Mouse (Mus musculus) layer of hippocampus, adult 2 months (tissue): ENCODE measurements around the gene Fam53a. TPM values are rescaled to one million over a fixed set of nuclear protein-coding genes. Genes with fewer than 3 reads are reported as not detected.

Experiments used
- DNase-seq, 2 experiments: peaks; one replicate each; pipeline ENCODE4 v3.0.0; 2022; ENCODE audit warnings: low spot score in 2 of 2
- H3K27ac ChIP-seq: fragments of 200-600 bp; 2 replicates; pipeline ENCODE4 v1.8.1; 2022
- H3K4me3 ChIP-seq: fragments of 200-600 bp; 2 replicates; pipeline ENCODE4 v1.8.1; 2022; ENCODE audit warnings: mild to moderate bottlenecking
- CTCF ChIP-seq: fragments of 200-600 bp; conservative IDR thresholded peaks from 2 replicates; pipeline ENCODE4 v1.8.1; 2022; ENCODE audit warnings: antibody characterized with exemption, mild to moderate bottlenecking, moderate library complexity
- total RNA-seq, 2 experiments: library from RNA; stranded (reverse); gene quantifications; 2 replicates each; pipeline ENCODE4 v1.2.3; 2021

The Fam53a gene
- total RNA-seq, 2 experiments from 2014 or later, result 25.2 to 29.5 TPM

DNA sequence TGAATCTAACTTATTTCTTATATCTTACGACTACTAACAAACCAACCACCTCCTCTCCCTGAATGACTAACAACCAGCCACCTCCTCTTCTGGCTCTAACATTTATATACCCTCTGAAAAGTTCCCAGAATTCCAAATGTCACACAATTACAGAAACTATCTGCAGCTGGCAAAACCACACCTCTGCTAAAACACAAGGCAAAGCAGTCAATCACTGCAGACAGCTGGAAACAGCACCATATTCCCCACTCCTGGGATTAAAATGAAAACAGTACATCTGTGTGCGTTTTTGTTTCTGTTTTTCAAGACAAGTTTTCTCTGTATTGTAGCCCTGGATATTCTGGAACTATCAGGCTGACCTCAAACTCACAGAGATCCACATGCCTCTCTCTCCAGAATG is 6.8 kb downstream of the Fam53a start:
- no peak for DNase-seq
- Histone ChIP-seq H3K4me3 (no peak overlapping the region), H3K27ac (no peak overlapping the region)
- no peak for TF ChIP-seq CTCF

DNA sequence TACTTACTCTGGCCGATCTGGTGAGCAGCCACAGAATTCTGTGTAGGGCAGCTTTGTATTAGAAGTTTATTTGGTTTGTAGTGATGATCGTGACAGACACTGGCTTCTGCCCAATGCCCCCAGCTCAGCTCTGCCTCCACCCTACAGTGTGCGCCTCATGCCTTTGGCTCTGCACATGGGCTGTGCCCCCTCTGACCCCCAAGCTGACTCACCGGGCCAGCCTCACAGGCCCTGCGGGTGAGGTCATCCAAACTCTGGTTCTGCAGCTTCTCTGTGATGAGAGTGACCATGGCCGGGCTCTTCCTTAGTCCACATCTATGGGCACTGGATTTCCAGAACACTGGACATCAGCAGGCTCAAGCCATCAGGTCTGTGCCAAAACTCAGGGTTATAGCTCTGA is 15.0 kb downstream of the Fam53a start:
- H3K4me3 ChIP-seq, result no peak overlapping the region
- no peak for DNase-seq
- TF ChIP-seq CTCF, result no peak
- no peak overlapping the region for H3K27ac ChIP-seq

DNA sequence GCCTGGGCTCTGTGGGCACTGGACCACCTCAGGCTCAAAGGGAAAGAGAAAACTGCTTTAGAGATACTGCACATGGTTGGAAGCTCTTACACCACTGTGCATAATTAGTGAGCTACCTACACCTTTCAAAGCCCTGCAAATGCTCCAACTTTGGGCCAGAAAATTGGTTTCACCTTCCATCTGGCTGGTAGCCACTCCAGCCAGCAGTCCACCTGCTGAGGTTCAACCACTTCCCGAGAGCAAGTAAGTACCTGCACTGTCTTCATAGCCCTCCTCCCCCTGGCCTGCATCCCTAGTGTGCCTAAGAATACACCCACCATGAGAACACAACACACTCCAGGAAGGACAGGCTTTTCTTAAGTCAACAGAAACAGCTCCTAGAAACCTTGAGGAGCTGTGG is 17.6 kb downstream of the Fam53a start:
- no peak for TF ChIP-seq CTCF
- no peak overlapping the region for H3K27ac ChIP-seq
- no peak overlapping the region for H3K4me3 ChIP-seq
- DNase-seq, result no peak

DNA sequence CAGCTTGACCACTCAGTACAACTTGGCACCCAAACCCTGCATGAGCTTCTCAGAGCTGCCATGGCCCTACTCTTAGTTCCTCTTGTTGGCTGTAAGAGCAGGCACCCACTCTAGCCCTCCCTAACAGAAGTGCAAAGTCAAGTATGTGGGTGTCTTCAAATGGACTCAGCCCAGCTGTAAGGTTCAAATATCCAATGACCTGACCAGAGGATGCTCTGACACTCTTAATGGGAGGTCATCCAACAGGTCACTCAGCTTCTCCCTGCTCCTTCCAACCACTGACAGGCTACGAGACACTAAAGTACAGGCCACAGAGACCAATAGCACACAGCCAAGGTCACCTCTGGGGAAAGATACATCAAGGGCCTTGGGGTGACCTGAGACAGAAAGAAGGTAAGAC is 20.2 kb downstream of the Fam53a start:
- Histone ChIP-seq H3K27ac (no peak overlapping the region), H3K4me3 (no peak overlapping the region)
- TF ChIP-seq CTCF, result no peak
- DNase-seq, result no peak

DNA sequence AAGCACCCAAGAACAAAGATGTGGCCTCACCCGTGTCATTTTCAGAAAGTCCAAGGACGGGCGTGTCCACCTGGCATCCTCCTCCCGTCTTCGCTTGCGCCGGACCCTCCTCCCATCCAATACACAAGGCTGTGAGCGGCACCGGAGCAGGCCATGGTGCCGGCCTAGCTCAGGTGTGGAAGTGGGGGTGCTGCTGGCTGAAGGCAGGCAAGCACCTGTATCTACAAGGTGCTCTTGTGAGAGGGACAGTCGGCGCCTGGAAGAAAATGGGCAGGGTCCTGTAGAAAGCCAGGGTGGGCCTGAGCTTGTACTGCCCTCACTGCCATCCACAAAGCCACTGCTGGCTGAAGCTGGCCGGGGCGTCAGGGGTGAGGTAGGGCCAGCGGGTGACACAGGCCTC is 22.0 kb downstream of the Fam53a start:
- no peak for DNase-seq
- Histone ChIP-seq H3K4me3 (no peak overlapping the region), H3K27ac (no peak overlapping the region)
- no peak for TF ChIP-seq CTCF

- Histone ChIP-seq H3K4me3 (no peak overlapping the region), H3K27ac (no peak overlapping the region)
- no peak for TF ChIP-seq CTCF
- no peak for DNase-seq
Measured at GRCm38 (mm10) chr5:33606631-33607030, 22.8 kb downstream of the Fam53a start.

DNA sequence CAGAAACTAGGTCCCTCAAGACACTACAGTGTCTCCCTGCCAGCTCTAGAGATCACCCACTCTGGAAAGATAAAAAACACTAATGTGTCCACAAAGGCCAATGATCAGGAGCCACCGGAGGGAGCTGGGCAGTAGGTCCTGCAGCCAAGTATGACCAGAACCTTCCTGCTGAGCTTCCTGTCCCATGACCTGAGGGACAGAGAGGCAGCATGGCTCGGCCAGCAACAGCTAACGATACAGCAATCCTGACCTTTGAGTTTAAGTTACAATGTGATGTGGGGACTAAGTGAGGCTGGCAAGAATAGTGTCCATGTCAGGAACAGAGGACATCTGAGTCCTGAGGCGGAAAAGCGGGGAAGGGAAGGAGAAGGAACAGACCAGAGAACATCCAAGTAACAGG is 24.1 kb downstream of the Fam53a start:
- Histone ChIP-seq H3K4me3 (no peak overlapping the region), H3K27ac (no peak overlapping the region)
- no peak for DNase-seq
- TF ChIP-seq CTCF, result no peak

DNA sequence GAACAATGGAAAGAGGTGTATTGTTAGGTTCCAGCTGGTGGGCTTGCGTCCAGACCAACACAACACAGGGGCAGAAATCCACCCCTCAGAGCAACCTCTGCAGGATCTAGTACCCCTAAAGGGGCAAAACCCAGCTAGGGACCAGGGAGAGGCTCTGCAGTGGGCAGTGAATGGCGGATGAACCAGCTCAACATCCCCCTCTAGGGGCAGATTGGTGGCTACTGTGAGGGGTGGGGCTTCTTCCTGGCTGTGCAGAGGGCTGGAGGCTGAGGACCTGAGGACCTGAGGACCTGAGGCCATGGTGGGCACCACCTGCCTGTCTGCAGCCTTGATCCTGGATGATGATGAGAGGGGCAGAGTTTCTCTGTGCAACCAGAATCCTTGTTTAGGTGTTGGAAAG is 35.8 kb downstream of the Fam53a start:
- Histone ChIP-seq H3K4me3 (no peak overlapping the region), H3K27ac (no peak overlapping the region)
- no peak for DNase-seq
- peak; percentile 57 for TF ChIP-seq CTCF

DNA sequence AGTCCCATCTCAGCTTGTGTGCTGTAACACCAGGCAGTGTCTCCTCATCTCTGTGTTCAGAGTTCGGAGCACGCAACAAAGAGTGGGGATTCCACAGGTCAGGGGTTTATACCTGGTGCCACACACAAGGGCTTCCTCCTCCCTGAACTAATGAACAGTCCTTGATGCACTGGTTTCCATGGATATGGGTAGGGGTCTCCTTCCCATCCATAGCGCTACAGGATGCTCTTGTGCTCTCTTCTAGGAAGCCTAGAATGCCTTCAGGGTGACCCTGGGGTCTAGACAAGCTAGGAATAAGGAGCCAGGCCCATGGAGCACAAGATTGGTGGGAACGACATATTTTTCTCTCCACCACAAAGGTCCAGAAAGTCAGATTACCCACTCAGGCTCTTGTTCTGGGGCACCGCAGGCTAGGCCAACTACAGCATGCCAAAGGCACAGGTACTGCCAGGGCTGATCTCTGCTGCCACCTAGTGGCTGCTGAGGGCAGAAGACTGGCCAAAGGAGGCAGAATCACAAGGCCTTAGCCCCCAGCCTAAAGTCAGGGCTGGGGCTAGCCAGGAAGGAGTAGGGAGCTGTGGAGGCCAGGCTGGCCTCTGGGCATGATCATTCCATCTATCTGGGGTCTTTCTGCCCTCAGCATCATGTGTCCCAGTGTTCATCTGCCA is 40.1 kb downstream of the Fam53a start:
- Histone ChIP-seq H3K4me3 (no peak overlapping the region), H3K27ac (no peak overlapping the region)
- peak; percentile 58 to 80 for DNase-seq
- peak; percentile 99 for TF ChIP-seq CTCF

- H3K4me3 ChIP-seq, result no peak overlapping the region
- TF ChIP-seq CTCF, result no peak
- no peak for DNase-seq
- no peak overlapping the region for H3K27ac ChIP-seq
Measured at GRCm38 (mm10) chr5:33588066-33588465, 41.4 kb downstream of the Fam53a start.

GRCm38 (mm10) chr5:33587498-33588058 is 41.9 kb downstream of the Fam53a start:
- H3K27ac ChIP-seq, result no peak overlapping the region
- no peak overlapping the region for H3K4me3 ChIP-seq
- DNase-seq, result no peak
- TF ChIP-seq CTCF, result no peak

DNA sequence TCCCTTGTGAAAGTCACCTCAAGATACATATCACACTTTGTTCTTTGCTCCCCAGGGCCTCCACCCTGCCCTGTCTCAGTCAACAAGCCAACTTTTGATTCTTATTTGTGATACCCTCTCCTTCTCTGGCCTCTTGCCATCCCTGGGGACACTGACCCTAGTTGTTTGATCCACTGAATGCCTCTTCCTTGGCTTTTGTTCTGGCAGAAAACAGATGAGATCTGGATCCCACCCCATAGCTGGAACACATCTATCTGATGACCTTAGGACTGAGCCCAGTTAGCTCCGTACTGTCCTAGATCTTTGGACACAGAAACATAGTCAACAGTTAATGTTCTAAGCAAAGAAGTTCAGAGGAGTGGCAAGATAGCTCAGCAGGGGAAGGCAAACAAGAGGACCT is 49.1 kb downstream of the Fam53a start:
- no peak for TF ChIP-seq CTCF
- DNase-seq, result no peak
- Histone ChIP-seq H3K27ac (no peak overlapping the region), H3K4me3 (no peak overlapping the region)

DNA sequence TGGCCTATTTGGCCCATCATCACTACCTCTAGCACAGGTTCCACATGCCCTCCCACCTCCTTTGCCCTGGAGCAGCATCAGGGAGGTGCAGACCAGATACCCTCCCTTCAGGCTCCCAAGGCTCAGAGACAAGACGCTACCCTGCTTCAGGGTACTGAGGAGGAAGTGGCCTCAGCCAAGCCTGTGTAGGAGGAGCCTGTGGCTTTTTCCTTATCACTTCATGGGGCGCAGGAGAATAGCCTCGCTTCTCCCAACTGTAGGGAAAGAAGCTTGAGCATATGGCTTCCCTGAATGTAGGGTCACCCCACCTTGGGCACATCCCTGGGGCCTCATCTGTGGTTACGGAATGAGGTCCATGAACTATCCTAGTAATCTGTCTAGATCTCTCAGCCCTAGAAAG is 55.2 kb downstream of the Fam53a start:
- TF ChIP-seq CTCF, result no peak
- Histone ChIP-seq H3K27ac (no peak overlapping the region), H3K4me3 (no peak overlapping the region)
- DNase-seq, result no peak

DNA sequence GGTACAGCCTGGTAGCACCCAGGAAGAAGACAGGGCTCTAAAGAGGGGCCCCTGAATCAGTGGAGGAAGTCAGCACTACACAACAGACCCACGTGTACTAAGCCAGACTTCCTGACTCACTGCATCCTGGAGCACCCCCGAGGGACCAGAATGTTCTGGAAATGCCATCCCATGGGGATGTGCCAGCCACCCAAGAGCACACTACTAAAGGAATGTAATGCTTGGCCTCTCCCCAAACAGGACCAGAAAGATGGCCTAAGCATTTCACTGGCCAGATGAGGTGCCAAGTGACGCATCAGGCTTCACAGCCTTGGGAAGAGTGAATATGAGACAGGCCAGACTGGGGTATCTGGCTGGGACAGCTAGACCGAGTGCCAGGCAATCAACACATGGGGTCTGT is 63.5 kb downstream of the Fam53a start:
- no peak for TF ChIP-seq CTCF

More for the DNA sequence above, 63.5 kb downstream of the Fam53a start:
- Histone ChIP-seq H3K27ac (no peak overlapping the region), H3K4me3 (no peak overlapping the region)
- no peak for DNase-seq
